Mouse (Mus musculus): ENCODE data around the gene Ybey.

The Ybey gene

DNA sequence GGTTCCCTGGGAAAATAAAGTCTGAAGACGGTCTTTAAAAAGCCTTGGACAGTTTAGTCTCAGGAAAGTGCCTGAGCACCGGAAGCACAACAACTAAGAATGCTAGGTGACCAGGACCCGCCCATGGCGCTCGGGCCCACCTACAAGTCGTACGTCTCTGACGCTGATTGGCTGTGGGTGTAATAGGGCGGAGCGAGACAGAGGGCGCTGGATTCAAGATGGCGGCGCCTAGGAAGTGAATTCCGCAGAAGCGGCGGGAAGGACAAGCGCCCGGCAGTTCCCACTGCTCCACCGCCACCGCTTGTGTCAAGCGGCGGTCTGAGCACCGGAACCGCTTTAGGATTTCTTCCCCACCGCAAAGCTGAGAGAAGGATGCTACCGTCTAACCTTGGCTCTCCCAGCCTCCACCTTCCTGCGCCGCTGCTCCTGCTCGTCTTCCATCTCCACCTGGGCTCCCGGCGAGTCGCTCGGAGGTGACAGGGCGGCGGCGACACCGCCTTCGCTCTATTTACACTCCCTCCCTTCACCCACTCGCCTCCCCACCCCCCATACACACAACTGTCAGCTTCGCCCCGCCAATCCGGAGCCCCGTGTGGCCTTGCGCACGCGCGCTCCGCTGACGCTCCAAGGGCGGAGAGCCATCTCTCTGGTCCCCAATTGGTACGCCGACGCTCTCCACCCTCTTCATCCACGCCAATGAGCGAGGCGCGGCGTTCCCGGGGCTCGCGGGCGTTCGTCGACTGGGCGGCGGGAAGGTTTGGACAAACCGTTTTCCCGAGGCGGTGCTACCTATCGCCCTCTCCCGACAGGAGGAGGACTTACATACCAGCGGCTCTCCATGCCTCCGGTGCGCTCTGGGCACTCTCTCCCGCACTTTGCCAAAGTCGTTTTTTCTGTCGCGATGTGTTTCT is 26.5 kb downstream of the Ybey start, which contains the start of gene Pcnt:
Gene Pcnt (minus strand): TSS at position 609 of the 911 bp plus-strand sequence.
- DNase-seq, result peak; percentile 96

DNA sequence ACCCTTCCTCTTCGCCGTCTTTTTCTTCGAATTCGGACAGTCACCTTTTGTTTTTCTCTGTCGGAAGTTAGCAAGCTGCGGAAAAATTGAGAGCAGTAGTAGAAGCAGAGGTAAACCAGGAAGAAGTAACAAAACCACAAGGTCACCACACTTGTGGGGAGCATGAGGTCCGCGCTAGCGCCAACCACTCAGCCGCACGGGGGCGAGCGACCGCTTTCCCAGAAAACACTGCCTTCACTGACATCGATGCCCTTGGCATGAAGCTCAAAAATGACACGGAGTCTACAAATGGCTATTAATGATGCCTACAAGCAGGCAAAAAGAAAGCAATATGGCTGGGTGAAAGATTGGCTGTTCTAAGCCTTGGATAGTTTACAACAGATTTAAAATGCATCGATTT is 28.6 kb downstream of the Ybey start, which contains the start of gene AC141477.1:
Gene AC141477.1 (minus strand): TSS at position 164 of the 400 bp plus-strand sequence.
- no peak for DNase-seq

DNA sequence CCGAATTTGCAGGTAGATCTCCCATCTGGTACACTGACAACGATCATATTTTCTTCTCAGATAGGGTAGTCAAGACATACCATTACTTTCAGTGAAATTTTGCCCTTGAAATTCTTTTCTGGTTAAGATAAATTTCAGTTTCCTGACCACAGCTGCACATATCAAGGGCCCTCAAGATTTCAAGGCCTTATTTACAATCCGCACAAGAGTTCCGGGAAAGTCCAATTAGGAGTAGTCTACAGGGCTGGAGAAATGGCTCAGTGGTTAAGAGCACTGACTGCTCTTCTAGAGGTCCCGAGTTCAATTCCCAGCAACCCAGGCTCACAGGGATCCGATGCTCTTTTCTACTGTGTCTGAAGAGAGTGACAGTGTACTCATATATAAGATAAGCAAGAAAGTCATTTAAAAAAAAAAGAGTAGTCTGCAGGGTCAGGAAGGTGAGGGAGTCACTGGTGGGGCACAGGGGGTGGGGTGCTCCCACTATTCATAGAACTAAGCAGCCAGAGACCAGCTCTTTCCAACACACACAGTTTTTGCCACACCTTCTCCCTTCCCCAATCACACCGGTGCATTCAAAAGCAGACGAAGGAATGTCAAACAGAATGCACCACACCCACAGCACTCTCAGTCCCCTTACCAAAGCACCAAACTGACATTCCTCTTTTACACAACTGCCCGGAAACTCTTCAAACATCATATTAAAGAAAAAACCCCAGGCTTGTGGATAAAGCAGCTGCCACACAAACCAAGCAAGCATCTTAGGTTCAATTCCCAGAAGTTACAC is 29.6 kb downstream of the Ybey start:
- DNase-seq, result no peak

DNA sequence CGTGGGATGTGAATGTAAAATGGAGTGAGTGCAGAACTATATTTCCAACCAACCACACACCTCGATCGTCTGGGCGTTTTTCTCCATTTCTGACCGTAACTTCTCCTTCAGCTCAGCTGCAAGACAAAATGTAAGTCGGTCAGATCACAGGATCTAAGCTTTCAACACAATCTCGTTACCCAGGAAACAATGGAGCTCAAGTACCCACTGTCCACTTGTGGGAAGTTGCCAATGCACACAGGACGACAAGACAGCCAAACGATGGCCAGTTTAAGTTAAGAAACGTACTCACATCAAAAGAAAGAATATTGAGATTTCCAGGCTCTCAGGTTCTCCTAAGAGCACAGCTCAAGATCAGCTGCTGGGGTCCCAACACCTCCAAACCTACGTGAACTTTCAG is 35.0 kb downstream of the Ybey start:
- no peak for DNase-seq

DNA sequence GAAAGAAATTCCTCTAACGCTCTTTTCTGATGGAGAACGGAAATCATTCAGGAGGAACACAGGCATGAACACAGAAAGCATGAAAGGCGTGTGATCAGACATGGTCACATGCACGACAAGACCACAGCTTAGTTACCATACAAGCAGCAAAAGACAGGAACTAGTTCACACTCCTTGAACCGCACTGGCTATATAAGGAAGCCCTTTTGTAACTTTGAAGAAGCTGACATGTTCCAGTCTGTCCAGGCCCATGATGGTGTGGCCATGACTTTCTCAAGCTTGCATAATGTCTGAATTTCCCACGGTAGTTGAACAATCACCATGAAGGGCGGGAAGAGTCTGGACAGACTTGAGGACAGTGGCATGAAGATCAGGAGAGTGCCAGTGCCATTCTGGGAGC is 43.2 kb downstream of the Ybey start:
- no peak for DNase-seq

DNA sequence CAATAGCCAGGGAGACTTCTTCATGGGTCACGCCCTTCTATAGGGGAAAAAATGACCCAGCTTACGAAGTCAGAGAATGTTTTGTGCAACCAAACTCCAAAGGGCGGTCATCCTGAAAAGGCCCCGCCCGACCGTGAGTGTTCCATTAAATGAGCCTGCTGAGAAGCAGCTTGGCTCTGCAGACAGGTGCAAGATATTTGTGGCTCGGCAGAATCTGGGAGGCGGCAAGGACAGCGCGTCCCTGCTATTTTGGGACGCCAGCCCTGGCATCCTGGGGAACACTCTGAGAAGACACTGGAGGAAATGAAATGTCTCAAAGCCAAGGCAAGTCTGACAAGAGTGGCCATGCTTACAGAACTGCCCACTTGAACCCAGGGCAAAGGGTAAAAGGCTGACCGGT is 52.1 kb downstream of the Ybey start:
- DNase-seq, result peak; percentile 57

Data from right cerebral cortex, postnatal 25 days (tissue).